Mouse (Mus musculus): Measurements from ENCODE around the gene Fam217b. TPM values are rescaled to one million over a fixed set of nuclear protein-coding genes. Genes with fewer than 3 reads are reported as not detected.

The Fam217b gene
- polyA plus RNA-seq, 1 experiment from 2014 or later: 5.5 TPM

Other genes with a start within 250 kb of the Fam217b start
- gene Sycp2, start 6.8 kb upstream of the Fam217b start, polyA plus RNA-seq (2015; fragmentation: Nextera tagmentation; extraction: Ambion mirVana): 0.05 and 0.08 TPM in 2 replicates
- 16.0 and 16.2 TPM in 2 replicates for gene Ppp1r3d, start 52 bp upstream of the Fam217b start, polyA plus RNA-seq (2015; fragmentation: Nextera tagmentation; extraction: Ambion mirVana)
- 0.07 TPM in 1 of 2 replicates, not detected in the other for gene Cdh26, start 16.0 kb downstream of the Fam217b start, polyA plus RNA-seq (2015; fragmentation: Nextera tagmentation; extraction: Ambion mirVana)